Mouse (Mus musculus): ENCODE measurements at regions not wholly inside any gene's neighbourhood (a gene's known extent, or its start where the extent isn't known, plus 50 kb on each side); places are given as distances from the start of the nearest gene placed in this dataset.
"Not testable (repeated sequence)": the region's sequence is repeated elsewhere in the genome, so short reads cannot be mapped to it uniquely, and the experiment has no call there.

DNA sequence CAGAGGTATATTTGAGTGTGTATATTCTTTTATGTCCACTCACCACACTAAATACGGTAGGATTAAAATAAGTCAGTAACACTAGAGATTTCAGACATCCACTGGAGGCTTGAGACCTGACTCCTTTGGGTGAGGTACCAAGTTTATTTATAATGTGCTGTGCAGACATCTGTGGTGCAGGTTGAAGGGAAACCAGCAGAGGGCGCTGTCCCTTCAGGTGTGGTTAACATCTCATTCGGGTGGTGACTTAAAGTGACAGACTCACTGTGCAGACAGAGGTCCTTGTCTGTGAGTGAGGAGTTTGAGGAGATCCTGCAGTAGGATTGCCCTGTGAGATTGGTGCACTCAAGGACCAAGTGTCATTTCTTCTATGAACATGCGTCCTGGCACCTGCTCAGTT lies 632.5 kb downstream of the Dad1 start:
- not testable (repeated sequence) for TF ChIP-seq CTCF, EP300 (IDR thresholded peaks at IDR 0.05; ENCODE audit: low read depth)

Measured in heart, postnatal 0 days (tissue).